Mouse (Mus musculus): ENCODE data around the gene Tjp1. TPM values are rescaled to one million over a fixed set of nuclear protein-coding genes. Genes with fewer than 3 reads are reported as not detected.

The Tjp1 gene
- polyA plus RNA-seq, 1 experiment from 2014 or later: 18.7 TPM

GRCm38 (mm10) chr7:65460196-65460595 lies 67.4 kb downstream of the Tjp1 start:
- no peak for ATAC-seq (ENCODE audit: insufficient number of reproducible peaks, insufficient read depth, low FRiP score, low TSS enrichment, low read depth)
- no peak overlapping the region for H3K4me3 ChIP-seq
- H3K27me3 ChIP-seq: no peaks in the 10 kb centered on the region
- H3K9ac ChIP-seq: no peak overlapping the region
- 81% methylated on average over 3 of the region's 3 CpGs for WGBS
- no peaks in the 10 kb centered on the region for H3K36me3 ChIP-seq
- H3K4me1 ChIP-seq: no peaks in the 10 kb centered on the region
- no peak overlapping the region for H3K4me2 ChIP-seq
- H3K27ac ChIP-seq: no peak overlapping the region
- no peaks in the 10 kb centered on the region for H3K9me3 ChIP-seq

- Histone ChIP-seq H3K4me3 (no peak overlapping the region), H3K4me2 (no peak overlapping the region), H3K4me1 (no peaks in the 10 kb centered on the region), H3K9me3 (no peaks in the 10 kb centered on the region), H3K36me3 (no peaks in the 10 kb centered on the region), H3K9ac (no peak overlapping the region), H3K27me3 (no peaks in the 10 kb centered on the region), H3K27ac (no peak overlapping the region)
- WGBS: 49% methylated on average over 2 of the region's 2 CpGs
- ATAC-seq (ENCODE audit: insufficient number of reproducible peaks, insufficient read depth, low FRiP score, low TSS enrichment, low read depth): no peak
Observed at GRCm38 (mm10) chr7:65456031-65456430, 71.5 kb downstream of the Tjp1 start.

- no peaks in the 10 kb centered on the region for H3K9me3 ChIP-seq
- no peaks in the 10 kb centered on the region for H3K27me3 ChIP-seq
- no peak overlapping the region for H3K9ac ChIP-seq
- no peaks in the 10 kb centered on the region for H3K4me1 ChIP-seq
- no peaks in the 10 kb centered on the region for H3K36me3 ChIP-seq
- H3K4me3 ChIP-seq: no peak overlapping the region
- ATAC-seq (ENCODE audit: insufficient number of reproducible peaks, insufficient read depth, low FRiP score, low TSS enrichment, low read depth): no peak
- H3K4me2 ChIP-seq: no peak overlapping the region
- WGBS: 80% methylated on average over 3 of the region's 3 CpGs
- H3K27ac ChIP-seq: no peak overlapping the region
Observed at GRCm38 (mm10) chr7:65455208-65455607, 72.4 kb downstream of the Tjp1 start.

GRCm38 (mm10) chr7:65454269-65454668 lies 73.3 kb downstream of the Tjp1 start:
- WGBS: 26% methylated on average over 3 of the region's 3 CpGs
- no peaks in the 10 kb centered on the region for H3K27me3 ChIP-seq
- H3K36me3 ChIP-seq: no peaks in the 10 kb centered on the region
- H3K4me2 ChIP-seq: no peak overlapping the region
- H3K9ac ChIP-seq: no peak overlapping the region
- no peak for ATAC-seq (ENCODE audit: insufficient number of reproducible peaks, insufficient read depth, low FRiP score, low TSS enrichment, low read depth)
- H3K27ac ChIP-seq: no peak overlapping the region
- H3K4me3 ChIP-seq: no peak overlapping the region
- no peaks in the 10 kb centered on the region for H3K4me1 ChIP-seq
- H3K9me3 ChIP-seq: no peaks in the 10 kb centered on the region

GRCm38 (mm10) chr7:65452246-65452645 lies 75.3 kb downstream of the Tjp1 start:
- H3K4me3 ChIP-seq: no peak overlapping the region
- WGBS: 58% methylated on average over 3 of the region's 3 CpGs
- ATAC-seq (ENCODE audit: insufficient number of reproducible peaks, insufficient read depth, low FRiP score, low TSS enrichment, low read depth): no peak
- H3K9me3 ChIP-seq: no peaks in the 10 kb centered on the region
- H3K9ac ChIP-seq: no peak overlapping the region
- H3K36me3 ChIP-seq: no peaks in the 10 kb centered on the region
- no peak overlapping the region for H3K4me2 ChIP-seq
- H3K27ac ChIP-seq: no peak overlapping the region
- H3K27me3 ChIP-seq: no peaks in the 10 kb centered on the region
- H3K4me1 ChIP-seq: no peaks in the 10 kb centered on the region

GRCm38 (mm10) chr7:65450158-65450557 lies 77.4 kb downstream of the Tjp1 start:
- 46% methylated on average over 5 of the region's 5 CpGs for WGBS
- no peaks in the 10 kb centered on the region for H3K9me3 ChIP-seq
- H3K4me2 ChIP-seq: no peak overlapping the region
- H3K27me3 ChIP-seq: no peaks in the 10 kb centered on the region
- H3K36me3 ChIP-seq: no peaks in the 10 kb centered on the region
- H3K4me1 ChIP-seq: no peaks in the 10 kb centered on the region
- no peak for ATAC-seq (ENCODE audit: insufficient number of reproducible peaks, insufficient read depth, low FRiP score, low TSS enrichment, low read depth)
- H3K9ac ChIP-seq: no peak overlapping the region
- no peak overlapping the region for H3K4me3 ChIP-seq
- H3K27ac ChIP-seq: no peak overlapping the region

- H3K4me2 ChIP-seq: no peak overlapping the region
- 0 out of 2 replicates have a peak, but pooled peaks cover 4% of the 10 kb centered on the region for H3K4me1 ChIP-seq
- no peak overlapping the region for H3K4me3 ChIP-seq
- H3K36me3 ChIP-seq: no peaks in the 10 kb centered on the region
- no peak overlapping the region for H3K9ac ChIP-seq
- no peak overlapping the region for H3K27ac ChIP-seq
- 83% methylated on average over 4 of the region's 4 CpGs for WGBS
- ATAC-seq (ENCODE audit: insufficient number of reproducible peaks, insufficient read depth, low FRiP score, low TSS enrichment, low read depth): no peak
- no peaks in the 10 kb centered on the region for H3K9me3 ChIP-seq
- no peaks in the 10 kb centered on the region for H3K27me3 ChIP-seq
Observed at GRCm38 (mm10) chr7:65441505-65441904, 86.1 kb downstream of the Tjp1 start.

- 0 out of 2 replicates have a peak, but pooled peaks cover 4% of the 10 kb centered on the region for H3K4me1 ChIP-seq
- no peak overlapping the region for H3K4me3 ChIP-seq
- no peaks in the 10 kb centered on the region for H3K9me3 ChIP-seq
- no peak overlapping the region for H3K9ac ChIP-seq
- no peak for ATAC-seq (ENCODE audit: insufficient number of reproducible peaks, insufficient read depth, low FRiP score, low TSS enrichment, low read depth)
- WGBS: 40% methylated on average over 8 of the region's 8 CpGs
- H3K36me3 ChIP-seq: no peaks in the 10 kb centered on the region
- no peaks in the 10 kb centered on the region for H3K27me3 ChIP-seq
- H3K4me2 ChIP-seq: no peak overlapping the region
- no peak overlapping the region for H3K27ac ChIP-seq
Observed at GRCm38 (mm10) chr7:65439518-65439917, 88.1 kb downstream of the Tjp1 start.

GRCm38 (mm10) chr7:65438146-65438545 lies 89.4 kb downstream of the Tjp1 start:
- H3K36me3 ChIP-seq: no peaks in the 10 kb centered on the region
- H3K4me3 ChIP-seq: no peak overlapping the region
- no peak overlapping the region for H3K27ac ChIP-seq
- H3K4me2 ChIP-seq: no peak overlapping the region
- H3K4me1 ChIP-seq: 0 out of 2 replicates have a peak, but pooled peaks cover 4% of the 10 kb centered on the region
- no peak for ATAC-seq (ENCODE audit: insufficient number of reproducible peaks, insufficient read depth, low FRiP score, low TSS enrichment, low read depth)
- H3K9ac ChIP-seq: no peak overlapping the region
- H3K9me3 ChIP-seq: no peaks in the 10 kb centered on the region
- H3K27me3 ChIP-seq: no peaks in the 10 kb centered on the region
- whole genome bisulfite sequencing: 82% methylated on average over 5 of the region's 5 CpGs

GRCm38 (mm10) chr7:65436921-65437320 lies 90.7 kb downstream of the Tjp1 start:
- Histone ChIP-seq H3K9me3 (no peaks in the 10 kb centered on the region), H3K4me3 (no peak overlapping the region), H3K4me1 (0 out of 2 replicates have a peak, but pooled peaks cover 4% of the 10 kb centered on the region), H3K27me3 (no peaks in the 10 kb centered on the region), H3K9ac (no peak overlapping the region), H3K36me3 (no peaks in the 10 kb centered on the region), H3K4me2 (no peak overlapping the region), H3K27ac (no peak overlapping the region)
- 86% methylated on average over 3 of the region's 3 CpGs for WGBS
- no peak for ATAC-seq (ENCODE audit: insufficient number of reproducible peaks, insufficient read depth, low FRiP score, low TSS enrichment, low read depth)

GRCm38 (mm10) chr7:65431018-65431695 lies 96.4 kb downstream of the Tjp1 start:
- no peaks in the 10 kb centered on the region for H3K36me3 ChIP-seq
- no peak for ATAC-seq (ENCODE audit: insufficient number of reproducible peaks, insufficient read depth, low FRiP score, low TSS enrichment, low read depth)
- peaks cover 17% of the 10 kb centered on the region for H3K4me1 ChIP-seq
- H3K9me3 ChIP-seq: no peaks in the 10 kb centered on the region
- 36% methylated on average over 9 of the region's 9 CpGs for WGBS
- no peak overlapping the region for H3K4me3 ChIP-seq
- no peaks in the 10 kb centered on the region for H3K27me3 ChIP-seq
- H3K27ac ChIP-seq: no peak overlapping the region
- H3K4me2 ChIP-seq: no peak overlapping the region
- no peak overlapping the region for H3K9ac ChIP-seq

- Histone ChIP-seq H3K27ac (no peak overlapping the region), H3K27me3 (no peaks in the 10 kb centered on the region), H3K4me2 (no peak overlapping the region), H3K4me3 (no peak overlapping the region), H3K9ac (no peak overlapping the region), H3K9me3 (no peaks in the 10 kb centered on the region), H3K4me1 (peaks cover 17% of the 10 kb centered on the region), H3K36me3 (no peaks in the 10 kb centered on the region)
- 12% methylated on average over 8 of the region's 8 CpGs for WGBS
- no peak for ATAC-seq (ENCODE audit: insufficient number of reproducible peaks, insufficient read depth, low FRiP score, low TSS enrichment, low read depth)
Observed at GRCm38 (mm10) chr7:65430401-65430800, 97.2 kb downstream of the Tjp1 start.
